Mouse (Mus musculus): ENCODE measurements around the gene Hmmr.

GRCm38 (mm10) chr11:40781857-40782256 is 48.6 kb upstream of the Hmmr start:
- TF ChIP-seq POLR2A (IDR thresholded peaks at IDR 0.05; ENCODE audit: insufficient read depth, low read depth, low read length): no peak
- no peak for TF ChIP-seq EP300 (IDR thresholded peaks at IDR 0.05; ENCODE audit: insufficient read depth, low read depth, low read length)
